Mouse (Mus musculus) thymus, postnatal 0 days (tissue): Measurements from ENCODE around the gene Gstt3. TPM values are rescaled to one million over a fixed set of nuclear protein-coding genes. Genes with fewer than 3 reads are reported as not detected.
"Not testable (repeated sequence)": the region's sequence is repeated elsewhere in the genome, so short reads cannot be mapped to it uniquely, and the experiment has no call there.

Source experiments
- DNase-seq: peaks from one replicate; pipeline ENCODE4 v3.0.0-alpha.2; 2015; ENCODE audit warnings: low spot score
- polyA plus RNA-seq: library from polyadenylated mRNA; unstranded; fragments of >200 nt; fragmentation: Nextera tagmentation; extraction: Ambion mirVana; gene quantifications from 2 replicates; pipeline ENCODE4 v1.2.1, GENCODE M21; 2015

Gene Gstt3
- polyA plus RNA-seq, 1 experiment from 2014 or later, result 9.9 TPM

GRCm38 (mm10) chr10:75779206-75780174, 1.7 kb downstream of the Gstt3 start:
- DNase-seq, result peak; percentile 12

DNA sequence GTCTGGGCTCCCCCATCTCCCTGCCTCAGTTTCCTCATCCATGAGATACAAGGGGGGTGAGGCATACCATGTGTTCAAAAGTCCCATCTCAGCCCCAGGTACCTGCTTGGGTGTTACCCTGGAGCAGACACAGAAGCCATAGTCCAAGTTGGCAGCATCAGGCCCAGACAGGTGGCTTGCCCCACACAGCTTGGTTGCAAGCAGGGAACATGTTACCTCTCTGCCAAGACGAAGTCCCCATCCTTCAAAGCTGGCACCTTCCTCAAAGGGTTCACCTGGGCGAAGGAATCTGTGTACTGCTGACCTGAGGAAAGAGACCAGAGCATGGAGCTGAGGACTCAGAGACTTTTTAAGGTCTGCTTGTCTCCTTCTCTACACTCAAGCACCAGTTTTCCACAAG, 3.3 kb downstream of the Gstt3 start:
- DNase-seq, result no peak

GRCm38 (mm10) chr10:75776562-75776961, 4.7 kb downstream of the Gstt3 start:
- DNase-seq, result no peak

DNA sequence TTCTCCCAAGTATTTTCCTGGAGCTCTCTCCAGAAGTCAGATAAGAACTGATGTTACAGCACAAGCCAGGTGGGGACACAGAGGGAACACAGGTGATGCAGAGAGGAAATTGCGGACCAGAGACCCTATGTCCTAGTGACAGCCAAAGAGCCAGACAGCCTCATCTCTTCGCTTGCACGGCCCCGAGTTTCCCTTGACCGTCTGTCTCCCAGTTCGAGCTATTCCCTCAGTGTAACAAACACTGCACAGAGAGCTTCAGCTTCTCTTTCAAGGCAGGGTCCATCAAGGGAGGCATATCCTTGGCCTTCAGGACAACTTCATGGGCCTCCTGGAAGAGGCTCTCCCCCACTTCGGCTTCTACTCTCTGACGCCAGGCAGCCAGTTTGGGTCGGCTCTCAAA, 6.6 kb downstream of the Gstt3 start:
- DNase-seq, result no peak

DNA sequence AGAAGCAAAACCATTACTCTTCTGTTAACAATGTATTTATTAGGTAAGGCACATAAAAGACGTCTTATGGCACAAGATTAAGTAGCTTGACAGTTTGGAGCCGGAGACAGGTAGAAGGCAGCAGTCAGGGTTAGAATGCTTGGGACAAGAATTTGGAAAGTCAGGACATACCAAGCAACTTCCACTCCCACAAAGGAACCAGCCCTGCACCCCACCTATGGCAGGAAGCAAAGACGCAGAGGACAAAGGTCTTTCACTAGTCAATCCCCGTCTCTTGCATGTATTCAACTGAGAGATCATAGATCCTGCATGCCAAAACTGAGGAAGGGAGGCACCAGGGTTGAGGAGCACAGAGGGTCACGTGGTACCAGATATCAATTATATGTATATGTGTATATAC, 7.1 kb downstream of the Gstt3 start:
- DNase-seq, result no peak

DNA sequence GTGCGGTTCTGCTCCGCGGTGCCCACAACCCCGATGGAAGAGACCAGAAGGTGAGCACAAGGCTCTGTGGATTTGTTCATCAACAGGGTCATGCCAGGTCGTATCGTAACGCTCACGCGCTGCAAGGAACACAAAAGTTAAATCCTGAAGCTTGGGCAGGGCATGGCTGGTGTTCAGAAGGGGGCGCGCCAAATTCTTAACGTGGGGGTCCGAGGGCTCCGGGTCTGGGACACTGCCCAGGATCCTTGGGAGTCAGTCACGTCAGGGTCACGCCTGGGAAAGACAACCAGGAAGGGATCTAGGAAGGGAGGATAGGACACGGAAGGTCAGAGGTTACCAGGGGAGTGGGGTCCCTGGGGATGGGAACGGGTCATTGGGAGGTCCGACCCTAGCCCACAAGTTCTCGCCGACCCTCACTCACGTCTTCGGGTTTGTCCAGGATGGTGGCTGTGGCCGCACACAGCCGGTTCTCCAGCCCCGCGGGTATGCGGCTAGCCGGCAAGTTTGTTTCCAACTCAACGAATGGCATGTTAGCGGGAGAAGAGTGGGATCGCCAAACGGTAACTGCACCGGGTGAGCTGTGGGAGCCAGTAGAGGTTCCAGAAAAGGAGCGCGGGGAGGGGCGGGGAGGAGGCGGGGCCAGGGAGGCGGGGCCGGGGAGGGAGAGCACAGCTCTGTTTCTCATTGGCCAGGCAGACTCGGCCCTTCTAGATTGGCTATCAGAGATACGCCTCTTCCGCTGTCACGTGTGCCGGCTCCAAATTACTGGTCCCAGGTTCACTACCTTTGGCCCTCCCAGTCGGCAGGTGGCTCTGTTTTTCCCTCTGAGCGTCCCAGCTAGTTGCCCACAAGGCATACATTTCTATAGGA, 8.2 kb downstream of the Gstt3 start, which contains the start of gene Ddt:
Gene Ddt, minus strand, starts transcription at position 620 of the 870 bp plus-strand sequence.
- peak; percentile 91 for DNase-seq

DNA sequence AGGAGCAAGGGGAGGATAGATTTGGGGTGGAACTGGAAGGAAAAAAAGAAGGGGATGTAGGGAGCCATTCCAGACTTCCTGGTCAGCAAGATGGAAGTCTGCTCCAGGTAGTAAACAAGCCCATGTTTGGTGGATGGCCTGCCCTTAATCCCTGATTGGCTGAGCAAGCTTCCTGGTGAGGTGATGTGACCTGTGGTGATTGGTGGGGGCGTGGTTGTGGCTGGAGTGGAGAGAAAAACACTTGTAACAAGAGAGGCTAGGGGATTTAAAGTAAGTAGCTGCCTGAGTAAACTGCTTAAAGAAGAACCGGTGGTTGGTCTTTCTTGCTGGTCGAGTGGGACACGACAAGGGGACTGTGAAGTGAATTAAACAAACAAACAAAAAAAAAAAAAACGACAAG, 13.5 kb downstream of the Gstt3 start:
- not testable (repeated sequence) for DNase-seq

- no peak for DNase-seq
These were observed 14.4 kb downstream of the Gstt3 start for GRCm38 (mm10) chr10:75766856-75767255.

GRCm38 (mm10) chr10:75764519-75765473, 16.4 kb downstream of the Gstt3 start:
- peak; percentile 92 for DNase-seq

GRCm38 (mm10) chr10:75763682-75764518, 17.3 kb downstream of the Gstt3 start, which contains the start of gene Cabin1:
TSS of gene Cabin1 (minus strand) at chr10:75764341.
- DNase-seq, result peak; percentile 99

- DNase-seq, result no peak
These were observed 18.8 kb downstream of the Gstt3 start for GRCm38 (mm10) chr10:75762413-75762812.

GRCm38 (mm10) chr10:75760311-75760710, 20.9 kb downstream of the Gstt3 start:
- no peak for DNase-seq

DNA sequence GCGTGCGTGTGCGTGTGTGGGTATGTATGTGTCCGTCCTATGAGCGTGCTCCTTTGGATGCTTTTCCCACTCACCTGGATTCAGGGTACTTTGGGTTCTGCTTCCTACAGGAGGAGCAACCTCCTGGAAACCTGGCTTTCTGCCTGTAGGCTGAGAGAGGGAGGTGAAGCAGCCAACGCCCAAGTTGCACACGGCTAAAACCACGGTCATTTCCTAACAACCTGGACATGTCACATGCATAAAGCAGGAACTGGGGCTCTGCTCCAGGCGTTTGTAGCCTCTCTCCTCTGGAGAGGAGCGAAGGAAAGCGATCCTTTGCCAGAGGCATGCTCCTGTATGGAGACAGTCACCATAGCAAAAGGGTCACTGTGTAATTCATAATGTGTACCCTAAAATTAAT, 24.5 kb downstream of the Gstt3 start:
- no peak for DNase-seq

- DNase-seq, result peak; percentile 84
These were observed 37.2 kb downstream of the Gstt3 start for GRCm38 (mm10) chr10:75744017-75744416.

DNA sequence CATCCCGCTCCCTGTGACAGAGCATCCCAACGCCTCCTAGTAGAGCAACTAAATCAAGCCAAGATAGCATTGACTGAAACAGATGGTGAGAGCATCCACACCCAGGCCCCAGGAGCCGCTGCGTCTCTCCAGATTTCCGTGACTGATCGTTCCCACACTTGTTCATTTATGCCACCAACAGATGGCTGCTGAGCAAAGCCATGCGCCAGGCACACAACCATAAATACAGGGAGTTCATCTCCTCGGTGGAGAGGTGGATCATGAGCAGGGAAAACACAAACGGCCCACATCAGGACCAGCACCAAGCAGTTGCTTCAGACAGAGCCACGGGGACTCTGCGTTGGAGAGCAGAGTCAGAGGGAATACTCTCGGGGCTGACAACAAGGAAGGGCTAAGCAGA, 37.8 kb downstream of the Gstt3 start:
- no peak for DNase-seq

GRCm38 (mm10) chr10:75740866-75741265, 40.3 kb downstream of the Gstt3 start:
- no peak for DNase-seq

- no peak for DNase-seq
These were observed 55.8 kb downstream of the Gstt3 start for GRCm38 (mm10) chr10:75725449-75725848.
